Mouse (Mus musculus) liver, embryonic 13.5 days (tissue): ENCODE data around the gene Calm2. TPM values are rescaled to one million over a fixed set of nuclear protein-coding genes. Genes with fewer than 3 reads are reported as not detected.

Experiments
- ATAC-seq: fragments of 200-750 bp; cut with Nextera tagmentation; 2 replicates; pipeline ENCODE4 v1.8.0; 2017; ENCODE audit warnings: low read depth, mild to moderate bottlenecking, moderate number of reproducible peaks, moderate library complexity
- DNase-seq: peaks from one replicate; pipeline ENCODE4 v3.0.0; 2022
- H3K27ac ChIP-seq: fragments of 300-500 bp; sonication (generic); 2 replicates; pipeline ENCODE4 v1.5.1; 2015; ENCODE audit warnings: moderate library complexity, mild to moderate bottlenecking, inconsistent platforms
- H3K27me3 ChIP-seq: fragments of 300-500 bp; sonication (generic); 2 replicates; pipeline ENCODE4 v1.6.1; 2015; ENCODE audit warnings: mild to moderate bottlenecking, inconsistent platforms
- H3K36me3 ChIP-seq: fragments of 300-500 bp; sonication (generic); 2 replicates; pipeline ENCODE4 v1.6.1; 2015; ENCODE audit warnings: mild to moderate bottlenecking, inconsistent platforms
- H3K4me1 ChIP-seq: fragments of 300-500 bp; sonication (generic); replicated peaks from 2 replicates; pipeline ENCODE4 v1.6.1; 2015; ENCODE audit warnings: inconsistent platforms
- H3K4me2 ChIP-seq: fragments of 300-500 bp; sonication (generic); 2 replicates; pipeline ENCODE4 v1.6.1; 2015; ENCODE audit warnings: inconsistent platforms, mild to moderate bottlenecking, moderate library complexity
- H3K4me3 ChIP-seq: fragments of 300-500 bp; sonication (generic); replicated peaks from 2 replicates; pipeline ENCODE4 v1.5.1; 2015; ENCODE audit warnings: mild to moderate bottlenecking, inconsistent platforms
- H3K9ac ChIP-seq: fragments of 300-500 bp; sonication (generic); 2 replicates; pipeline ENCODE4 v1.6.1; 2015; ENCODE audit warnings: mild to moderate bottlenecking, inconsistent platforms
- H3K9me3 ChIP-seq: fragments of 300-500 bp; sonication (generic); replicated peaks from 2 replicates; pipeline ENCODE4 v1.6.1; 2016; ENCODE audit warnings: inconsistent platforms
- WGBS: fragments of 180-500 bp; shearing (Covaris S2); methylation state at CpG from one replicate; pipeline ENCODE4 v1.1.7; 2015; ENCODE audit not compliant: insufficient replicate concordance; 5-methylcytosine and 5-hydroxymethylcytosine counted together
- polyA plus RNA-seq: library from polyadenylated mRNA; unstranded; fragments of >200 nt; fragmentation: Nextera tagmentation; extraction: Ambion mirVana; gene quantifications from 2 replicates; pipeline ENCODE4 v1.2.1, GENCODE M21; 2015

The Calm2 gene
- polyA plus RNA-seq, 1 experiment from 2014 or later: 415 TPM

- 2% methylated on average over 23 of the region's 23 CpGs for WGBS
- H3K9me3 ChIP-seq: no peaks in the 10 kb centered on the region
- peaks cover 59% of the 10 kb centered on the region for H3K4me1 ChIP-seq
- peak overlapping the region; percentile 64 for H3K4me2 ChIP-seq
- H3K27ac ChIP-seq: peak overlapping the region; percentile 0; the same call in 1 of the 2 replicates
- H3K4me3 ChIP-seq: peak overlapping the region; percentile 35
- no peaks in the 10 kb centered on the region for H3K36me3 ChIP-seq
- ATAC-seq (no peak; the same call in 1 of the 2 replicates), DNase-seq (no peak)
- H3K27me3 ChIP-seq: peaks cover 37% of the 10 kb centered on the region
- peak overlapping the region; percentile 36; the same call in 1 of the 2 replicates for H3K9ac ChIP-seq
Observed at GRCm38 (mm10) chr17:87473736-87474500, 27.2 kb upstream of the Calm2 start.

GRCm38 (mm10) chr17:87473441-87473735 lies 26.7 kb upstream of the Calm2 start:
- peak overlapping the region; percentile 64 for H3K4me2 ChIP-seq
- peak overlapping the region; percentile 36; the same call in 1 of the 2 replicates for H3K9ac ChIP-seq
- no peaks in the 10 kb centered on the region for H3K36me3 ChIP-seq
- peak overlapping the region; percentile 35 for H3K4me3 ChIP-seq
- H3K9me3 ChIP-seq: no peaks in the 10 kb centered on the region
- H3K4me1 ChIP-seq: peaks cover 64% of the 10 kb centered on the region
- 9% methylated on average over 9 of the region's 9 CpGs for WGBS
- H3K27me3 ChIP-seq: peaks cover 37% of the 10 kb centered on the region
- DNase-seq (no peak), ATAC-seq (no peak)
- H3K27ac ChIP-seq: peak overlapping the region; percentile 0; the same call in 1 of the 2 replicates

- Histone ChIP-seq H3K9ac (no peak overlapping the region), H3K4me3 (no peak overlapping the region), H3K4me1 (peaks cover 64% of the 10 kb centered on the region), H3K36me3 (no peaks in the 10 kb centered on the region), H3K27me3 (peaks cover 37% of the 10 kb centered on the region), H3K27ac (0 out of 2 replicates have a peak overlapping the region, but pooled peaks have one; percentile 0), H3K4me2 (no peak overlapping the region), H3K9me3 (no peaks in the 10 kb centered on the region)
- DNase-seq (no peak), ATAC-seq (no peak)
- WGBS: 34% methylated on average over 10 of the region's 10 CpGs
Observed at GRCm38 (mm10) chr17:87472879-87473278, 26.1 kb upstream of the Calm2 start.

GRCm38 (mm10) chr17:87471661-87472060 lies 24.9 kb upstream of the Calm2 start:
- no peak for ATAC-seq
- H3K4me1 ChIP-seq: peaks cover 64% of the 10 kb centered on the region
- H3K27me3 ChIP-seq: peaks cover 37% of the 10 kb centered on the region
- H3K4me3 ChIP-seq: no peak overlapping the region
- H3K9me3 ChIP-seq: no peaks in the 10 kb centered on the region
- WGBS: 64% methylated on average over 6 of the region's 6 CpGs
- peak overlapping the region; percentile 45; the same call in 1 of the 2 replicates for H3K27ac ChIP-seq
- H3K4me2 ChIP-seq: no peak overlapping the region
- DNase-seq: no peak
- no peaks in the 10 kb centered on the region for H3K36me3 ChIP-seq
- no peak overlapping the region for H3K9ac ChIP-seq

GRCm38 (mm10) chr17:87470797-87471196 lies 24.1 kb upstream of the Calm2 start:
- peaks cover 64% of the 10 kb centered on the region for H3K4me1 ChIP-seq
- H3K27me3 ChIP-seq: peaks cover 34% of the 10 kb centered on the region
- peak; percentile 61 for DNase-seq
- H3K4me3 ChIP-seq: 0 out of 2 replicates have a peak overlapping the region, but pooled peaks have one; percentile 17
- peak overlapping the region; percentile 45 for H3K27ac ChIP-seq
- no peaks in the 10 kb centered on the region for H3K36me3 ChIP-seq
- peak overlapping the region; percentile 62 for H3K4me2 ChIP-seq
- peak; percentile 73 for ATAC-seq
- 10% methylated on average over 8 of the region's 8 CpGs for WGBS
- peak overlapping the region; percentile 23; the same call in 1 of the 2 replicates for H3K9ac ChIP-seq
- H3K9me3 ChIP-seq: no peaks in the 10 kb centered on the region

GRCm38 (mm10) chr17:87470282-87470681 lies 23.5 kb upstream of the Calm2 start:
- ATAC-seq (peak; percentile 36; the same call in 1 of the 2 replicates), DNase-seq (no peak)
- H3K36me3 ChIP-seq: no peaks in the 10 kb centered on the region
- peaks cover 32% of the 10 kb centered on the region for H3K27me3 ChIP-seq
- WGBS: 30% methylated on average over 8 of the region's 8 CpGs
- peaks cover 64% of the 10 kb centered on the region for H3K4me1 ChIP-seq
- H3K27ac ChIP-seq: peak overlapping the region; percentile 74
- H3K9ac ChIP-seq: no peak overlapping the region
- H3K4me2 ChIP-seq: peak overlapping the region; percentile 62
- no peaks in the 10 kb centered on the region for H3K9me3 ChIP-seq
- H3K4me3 ChIP-seq: peak overlapping the region; percentile 25

- Histone ChIP-seq H3K9ac (peak overlapping the region; percentile 33; the same call in 1 of the 2 replicates), H3K9me3 (no peaks in the 10 kb centered on the region), H3K4me1 (peaks cover 57% of the 10 kb centered on the region), H3K27ac (peak overlapping the region; percentile 74), H3K4me3 (no peak overlapping the region), H3K4me2 (peak overlapping the region; percentile 62), H3K27me3 (peaks cover 24% of the 10 kb centered on the region), H3K36me3 (no peaks in the 10 kb centered on the region)
- ATAC-seq (peak; percentile 57), DNase-seq (peak; percentile 26)
- WGBS: 17% methylated on average over 8 of the region's 8 CpGs
Observed at GRCm38 (mm10) chr17:87469428-87469827, 22.7 kb upstream of the Calm2 start.

GRCm38 (mm10) chr17:87468616-87469015 lies 21.9 kb upstream of the Calm2 start:
- DNase-seq (no peak), ATAC-seq (no peak)
- Histone ChIP-seq H3K4me2 (no peak overlapping the region), H3K9me3 (no peaks in the 10 kb centered on the region), H3K27ac (no peak overlapping the region), H3K27me3 (peaks cover 15% of the 10 kb centered on the region), H3K4me1 (peaks cover 49% of the 10 kb centered on the region), H3K4me3 (no peak overlapping the region), H3K36me3 (no peaks in the 10 kb centered on the region), H3K9ac (no peak overlapping the region)
- 76% methylated on average over 5 of the region's 5 CpGs for WGBS

GRCm38 (mm10) chr17:87461499-87461896 lies 14.8 kb upstream of the Calm2 start:
- H3K9me3 ChIP-seq: no peaks in the 10 kb centered on the region
- ATAC-seq (no peak), DNase-seq (no peak)
- 48% methylated on average over 3 of the region's 3 CpGs for WGBS
- peaks cover 33% of the 10 kb centered on the region for H3K4me1 ChIP-seq
- no peak overlapping the region for H3K4me3 ChIP-seq
- peaks cover 11% of the 10 kb centered on the region; the same call in 1 of the 2 replicates for H3K27me3 ChIP-seq
- no peak overlapping the region for H3K9ac ChIP-seq
- no peak overlapping the region for H3K4me2 ChIP-seq
- no peaks in the 10 kb centered on the region for H3K36me3 ChIP-seq
- no peak overlapping the region for H3K27ac ChIP-seq

GRCm38 (mm10) chr17:87460669-87461498 lies 14.1 kb upstream of the Calm2 start:
- H3K27ac ChIP-seq: no peak overlapping the region
- H3K36me3 ChIP-seq: no peaks in the 10 kb centered on the region
- no peak overlapping the region for H3K4me3 ChIP-seq
- peaks cover 33% of the 10 kb centered on the region for H3K4me1 ChIP-seq
- H3K27me3 ChIP-seq: peaks cover 11% of the 10 kb centered on the region; the same call in 1 of the 2 replicates
- no peaks in the 10 kb centered on the region for H3K9me3 ChIP-seq
- ATAC-seq (no peak), DNase-seq (no peak)
- no peak overlapping the region for H3K9ac ChIP-seq
- 38% methylated on average over 17 of the region's 17 CpGs for WGBS
- no peak overlapping the region for H3K4me2 ChIP-seq
